Mouse (Mus musculus): ENCODE results near the gene Plac1.

Plac1 gene

DNA sequence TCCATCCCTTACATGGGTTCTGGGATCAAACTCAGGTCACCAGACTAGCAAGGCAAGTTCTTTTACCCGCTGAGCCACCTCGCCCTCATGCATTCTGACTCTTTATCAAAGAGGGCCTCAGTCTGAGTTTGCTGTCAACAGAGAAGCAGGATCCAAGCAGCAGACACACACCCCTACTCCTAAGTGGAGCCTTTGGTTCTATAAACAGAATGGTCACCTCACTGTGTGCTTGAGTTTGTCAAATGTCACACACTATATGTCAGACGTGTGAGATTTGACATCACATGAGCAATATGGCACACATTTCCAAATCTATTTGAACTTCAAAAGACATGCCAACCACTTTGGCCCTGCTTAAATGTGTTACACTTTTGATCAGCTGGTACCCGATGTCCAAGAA is 42.2 kb downstream of the Plac1 start:
- no peak for DNase-seq (ENCODE audit: low spot score)

GRCm38 (mm10) chrX:53196392-53196791 is 43.5 kb downstream of the Plac1 start:
- DNase-seq (ENCODE audit: low spot score): no peak

DNA sequence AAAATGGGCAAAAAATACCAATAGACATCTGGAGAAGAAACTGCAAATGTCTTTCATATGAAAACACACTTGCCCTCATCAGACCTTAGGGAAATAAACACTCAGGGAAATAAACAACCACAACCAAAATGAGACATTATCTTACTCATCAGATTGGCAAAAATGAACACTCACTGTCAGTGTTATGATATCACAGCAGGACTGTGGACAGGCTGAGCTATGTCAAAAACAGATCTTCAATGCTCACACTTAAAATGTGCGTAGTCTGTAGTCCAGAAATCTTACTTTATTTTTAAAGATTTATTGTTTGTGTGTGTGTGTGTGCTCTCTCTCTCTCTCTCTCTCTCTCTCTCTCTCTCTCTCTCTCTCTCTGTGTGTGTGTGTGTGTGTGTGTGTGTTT is 51.2 kb downstream of the Plac1 start:
- no peak for DNase-seq (ENCODE audit: low spot score)

- no peak for DNase-seq (ENCODE audit: low spot score)
These were observed 60.1 kb downstream of the Plac1 start for GRCm38 (mm10) chrX:53179801-53180200.

DNA sequence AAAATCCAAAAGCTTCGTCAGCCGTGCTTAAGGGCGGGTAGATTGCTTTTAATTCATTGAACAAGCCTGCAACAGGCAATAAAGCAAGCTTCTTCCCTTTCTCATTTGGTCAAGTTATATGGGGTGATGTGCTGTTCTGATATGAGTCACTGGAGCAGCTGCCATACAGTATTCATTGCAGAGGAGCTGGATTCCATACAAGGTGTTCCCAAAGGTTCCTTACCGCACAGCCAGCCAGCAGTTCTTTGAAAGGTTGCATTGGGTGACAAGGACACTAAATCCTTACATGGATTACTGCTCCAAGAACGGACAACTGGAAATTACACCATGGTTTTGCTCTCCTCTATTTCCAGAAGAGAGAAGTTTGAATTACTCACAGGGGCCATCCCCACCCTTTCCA is 63.6 kb downstream of the Plac1 start:
- DNase-seq (ENCODE audit: low spot score): no peak

- DNase-seq (ENCODE audit: low spot score): no peak
These were observed 71.3 kb downstream of the Plac1 start for GRCm38 (mm10) chrX:53168623-53169022.

DNA sequence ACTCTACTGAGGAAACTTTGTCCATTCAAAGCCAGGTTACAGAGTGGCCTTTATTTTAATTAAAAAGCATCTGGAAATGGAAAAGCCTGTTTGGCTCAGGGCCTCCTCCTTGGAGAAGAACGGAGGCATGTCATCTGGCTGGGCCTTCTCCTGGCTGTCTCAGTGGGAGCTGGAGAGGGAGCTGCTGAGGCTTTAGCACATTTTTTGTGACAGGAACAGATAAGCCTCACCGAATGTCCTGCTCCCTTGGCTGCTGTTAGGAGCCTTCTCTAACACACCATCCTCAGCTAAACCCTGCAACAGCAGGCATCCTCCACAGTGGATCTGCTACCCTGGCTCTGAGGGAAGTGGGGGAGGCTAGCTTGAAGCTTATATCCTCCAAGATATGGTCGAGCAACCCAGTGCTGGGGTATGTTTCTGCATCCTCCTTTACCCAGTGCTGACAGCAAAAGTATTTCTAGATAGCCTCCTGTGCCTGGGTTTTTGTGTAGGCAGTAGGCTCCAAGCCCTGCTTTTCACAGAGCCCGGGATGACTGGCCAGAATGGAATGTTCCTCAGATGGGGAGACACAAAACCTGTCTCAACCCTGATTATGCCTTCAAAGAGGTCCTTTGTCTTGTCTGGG is 72.9 kb downstream of the Plac1 start:
- DNase-seq (ENCODE audit: low spot score): no peak

DNA sequence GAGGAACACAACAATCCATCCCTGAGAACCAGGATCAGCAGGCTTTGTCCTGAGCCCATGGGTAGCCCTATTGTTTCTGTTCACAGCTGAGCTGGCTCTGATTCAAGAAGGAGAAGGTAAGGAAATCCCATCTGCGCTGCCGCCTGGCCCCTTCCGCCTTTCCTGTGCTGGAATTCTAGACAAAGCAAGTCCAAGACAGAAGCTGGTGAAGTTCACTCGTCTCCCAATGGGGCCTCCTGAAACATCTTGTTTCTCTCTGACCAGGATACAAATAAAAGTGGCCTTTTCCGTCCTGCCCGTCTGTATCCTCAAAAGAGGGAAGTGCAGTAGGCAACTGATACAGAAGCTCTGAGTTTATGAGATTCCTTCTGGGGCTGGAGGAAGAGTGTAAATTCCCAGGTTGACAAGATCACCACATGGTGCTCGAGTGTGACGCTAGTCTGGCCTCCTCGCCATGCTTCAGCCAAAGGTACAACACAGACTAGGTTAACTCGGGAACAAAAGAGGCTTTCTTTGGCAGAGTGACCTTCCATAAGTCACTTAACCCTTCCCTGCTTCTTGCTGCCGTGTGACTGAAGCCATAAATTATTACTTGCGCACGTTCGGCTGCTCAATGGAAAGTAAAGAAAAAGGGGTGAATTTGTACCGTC is 73.5 kb downstream of the Plac1 start:
- DNase-seq (ENCODE audit: low spot score): no peak

DNA sequence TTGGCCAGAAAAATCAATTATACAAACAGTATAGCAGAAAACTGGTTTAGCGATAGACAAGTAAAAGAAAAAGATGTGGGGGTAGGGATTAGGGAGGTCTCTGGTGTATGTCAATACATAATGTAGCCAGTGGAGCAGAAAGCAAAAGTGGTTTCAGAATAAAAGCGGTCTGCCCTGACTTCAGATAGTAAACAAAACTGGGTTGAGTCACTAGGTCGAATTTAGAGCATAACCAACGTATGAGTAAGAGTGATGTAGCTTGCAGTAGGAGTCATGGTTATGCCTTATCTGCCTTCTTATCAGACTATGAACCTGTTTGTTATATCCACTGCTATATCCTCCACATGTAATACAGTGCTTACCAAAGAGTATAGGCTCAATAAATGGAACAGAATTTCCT is 77.3 kb downstream of the Plac1 start:
- DNase-seq (ENCODE audit: low spot score): no peak

GRCm38 (mm10) chrX:53161583-53161982 is 78.3 kb downstream of the Plac1 start:
- no peak for DNase-seq (ENCODE audit: low spot score)

DNA sequence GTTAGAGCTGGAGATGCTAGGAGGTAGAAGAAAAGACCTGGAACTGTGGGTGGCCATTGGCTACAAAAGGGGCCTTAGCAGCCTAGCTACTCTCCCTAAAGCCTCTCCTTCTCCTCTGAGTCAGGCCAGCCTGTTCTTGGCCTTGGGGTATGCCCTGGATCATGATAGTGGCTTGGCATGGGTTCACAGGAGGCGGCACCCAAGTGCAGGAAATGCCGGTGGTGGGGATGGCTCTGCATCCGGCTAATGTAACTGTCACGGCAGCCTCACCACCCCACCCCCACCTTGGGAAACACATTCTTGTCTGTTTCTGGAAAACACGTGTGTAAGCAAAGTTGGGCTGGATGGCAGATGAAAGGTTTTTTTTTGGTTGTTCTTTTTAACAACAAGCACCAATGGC is 78.8 kb downstream of the Plac1 start:
- no peak for DNase-seq (ENCODE audit: low spot score)

DNA sequence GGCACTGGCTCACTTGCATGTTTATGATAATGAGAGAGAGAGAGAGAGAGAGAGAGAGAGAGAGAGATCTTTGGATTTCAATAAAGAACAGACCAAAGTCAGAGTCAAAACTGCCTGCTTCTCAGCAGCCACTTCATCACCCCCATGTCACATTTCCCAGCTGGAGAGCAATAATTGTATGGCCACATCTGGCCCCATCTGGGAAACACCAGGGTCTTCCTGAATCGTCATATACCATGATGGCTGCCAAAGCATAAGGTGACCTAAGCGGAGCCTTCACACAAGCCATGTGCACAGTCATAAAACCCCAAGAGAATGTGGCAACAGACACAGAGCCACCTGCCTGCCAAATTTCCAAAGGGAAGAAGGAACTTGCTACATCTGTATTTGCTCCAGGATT is 91.9 kb downstream of the Plac1 start:
- DNase-seq (ENCODE audit: low spot score): no peak

DNA sequence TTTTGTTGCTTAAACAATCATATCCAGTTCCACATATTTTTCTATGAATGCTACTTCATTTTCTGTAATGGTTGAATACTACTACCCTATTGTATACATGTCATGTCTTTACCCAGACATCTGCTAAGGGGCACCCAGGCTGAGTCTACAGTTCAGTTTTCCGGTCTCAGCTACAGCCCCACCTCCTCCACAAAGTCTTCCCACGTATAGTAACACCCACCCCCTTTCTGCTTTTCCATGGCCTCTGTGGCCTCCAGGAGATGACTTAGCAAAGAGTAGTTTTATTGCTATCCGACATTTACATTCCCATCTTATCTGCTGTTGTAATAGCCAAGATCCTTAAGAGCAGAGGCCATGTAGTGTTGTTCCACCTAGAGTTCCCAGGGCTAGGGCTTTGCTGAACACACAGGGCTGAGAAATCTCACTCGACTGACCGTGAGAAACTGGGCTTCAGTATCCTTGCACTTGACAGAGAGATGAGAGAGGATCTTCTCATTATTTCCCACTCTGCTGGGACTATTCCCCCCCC is 93.5 kb downstream of the Plac1 start:
- DNase-seq (ENCODE audit: low spot score): no peak

GRCm38 (mm10) chrX:53139641-53140040 is 100.3 kb downstream of the Plac1 start:
- no peak for DNase-seq (ENCODE audit: low spot score)

GRCm38 (mm10) chrX:53137066-53137465 is 102.8 kb downstream of the Plac1 start:
- DNase-seq (ENCODE audit: low spot score): no peak

DNA sequence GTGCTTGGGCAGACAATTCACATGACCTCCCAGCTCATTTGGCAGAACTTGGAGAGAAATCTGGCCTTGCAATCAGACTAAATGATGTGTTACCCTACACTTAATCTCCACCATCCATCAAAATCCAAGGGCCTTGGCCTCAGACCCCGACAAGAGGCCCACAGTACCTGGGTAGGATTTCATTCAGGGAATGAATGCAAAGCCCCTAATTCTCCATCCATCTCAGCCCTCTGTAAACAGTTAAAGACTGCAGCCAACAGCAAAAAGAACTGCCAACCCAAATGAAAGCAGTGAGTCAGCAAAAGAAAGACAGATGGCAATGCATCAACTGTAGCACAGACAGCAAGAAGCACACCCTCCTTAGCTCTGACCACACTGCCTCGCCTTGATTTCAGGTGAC is 110.4 kb downstream of the Plac1 start:
- DNase-seq (ENCODE audit: low spot score): no peak

GRCm38 (mm10) chrX:53126492-53127033 is 113.3 kb downstream of the Plac1 start:
- no peak for DNase-seq (ENCODE audit: low spot score)

GRCm38 (mm10) chrX:53125838-53126467 is 114.0 kb downstream of the Plac1 start:
- DNase-seq (ENCODE audit: low spot score): no peak

DNA sequence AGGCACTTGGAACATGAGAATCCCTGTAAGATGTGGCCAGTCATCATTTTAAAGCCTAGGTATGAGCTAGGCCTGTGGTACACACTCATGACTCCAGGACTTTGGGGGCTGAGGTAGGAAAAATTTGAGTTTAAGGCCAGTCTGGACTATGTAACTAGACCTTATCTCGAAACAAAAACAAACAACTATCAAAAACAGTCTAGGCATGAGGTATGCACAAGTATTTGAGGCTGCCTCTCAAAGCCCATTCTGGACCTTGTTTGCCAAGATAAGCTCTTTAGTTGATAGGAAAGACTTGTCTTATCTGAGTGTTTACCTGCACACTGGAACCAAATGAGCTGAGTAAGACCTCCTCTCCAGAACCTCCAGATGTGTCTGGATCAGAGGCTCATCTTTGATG is 116.3 kb downstream of the Plac1 start:
- DNase-seq (ENCODE audit: low spot score): no peak

DNA sequence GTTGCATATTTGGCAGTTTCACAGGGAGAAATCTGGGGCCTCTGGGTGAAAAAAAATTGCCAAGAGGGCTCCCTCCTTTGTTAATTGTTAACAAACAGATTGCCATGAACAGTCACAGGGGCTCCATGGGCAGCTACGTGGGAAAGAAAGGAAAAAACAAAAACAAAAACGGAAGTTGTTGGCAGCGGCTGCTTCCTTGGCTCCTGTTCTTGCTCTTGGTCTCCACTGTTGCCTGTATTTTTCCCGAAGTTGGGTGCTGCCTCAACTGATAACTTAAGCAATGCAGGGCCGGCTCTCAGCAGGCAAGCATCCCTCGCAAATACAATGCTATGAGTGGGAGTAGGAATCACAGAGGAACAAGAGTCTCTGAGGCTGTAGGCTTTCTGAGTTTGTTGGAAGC is 121.3 kb downstream of the Plac1 start:
- DNase-seq (ENCODE audit: low spot score): no peak

DNA sequence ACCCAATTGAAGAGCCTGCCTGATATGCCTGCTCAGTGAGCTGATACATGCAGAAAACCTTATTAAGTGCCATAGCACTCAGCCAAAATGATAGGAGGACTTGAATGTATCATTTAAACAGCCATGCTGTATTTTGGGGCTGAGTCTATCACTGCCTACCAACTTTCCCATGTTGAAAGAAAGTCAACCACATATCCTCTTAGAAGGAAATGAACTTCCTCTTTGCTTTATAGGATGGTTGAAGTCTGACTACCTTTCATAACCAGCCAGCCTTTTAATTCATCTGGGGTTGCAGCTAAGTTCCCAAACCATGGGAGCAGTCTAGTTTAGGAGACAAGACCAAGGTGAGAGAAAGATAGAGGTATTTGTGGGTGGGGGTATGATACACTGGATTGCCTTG is 121.9 kb downstream of the Plac1 start:
- DNase-seq (ENCODE audit: low spot score): no peak

GRCm38 (mm10) chrX:53114994-53115393 is 124.9 kb downstream of the Plac1 start:
- no peak for DNase-seq (ENCODE audit: low spot score)

GRCm38 (mm10) chrX:53110142-53110541 is 129.8 kb downstream of the Plac1 start:
- DNase-seq (ENCODE audit: low spot score): no peak
